Mouse (Mus musculus): Measurements from ENCODE around the gene Cab39l.

The Cab39l gene

DNA sequence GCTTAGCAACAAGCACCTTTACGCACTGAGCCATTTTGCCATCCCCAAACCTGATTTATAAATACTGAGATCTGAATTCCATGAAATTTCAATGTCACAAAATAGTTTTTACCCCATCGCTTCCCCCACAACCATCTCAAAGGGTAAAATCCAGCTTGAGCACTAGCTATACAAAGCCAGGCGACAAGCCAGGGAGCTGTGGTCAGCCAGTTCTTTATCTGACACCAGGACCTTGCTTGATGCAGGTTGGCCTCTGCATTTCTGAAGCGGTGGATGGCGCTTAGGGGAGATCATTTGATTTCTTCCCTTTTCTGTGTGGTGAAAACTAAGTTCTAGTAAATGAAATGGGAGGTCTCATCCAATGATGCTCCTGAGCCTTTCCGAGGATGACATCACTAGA lies 191.3 kb downstream of the Cab39l start:
- DNase-seq (ENCODE audit: low spot score): no peak

DNA sequence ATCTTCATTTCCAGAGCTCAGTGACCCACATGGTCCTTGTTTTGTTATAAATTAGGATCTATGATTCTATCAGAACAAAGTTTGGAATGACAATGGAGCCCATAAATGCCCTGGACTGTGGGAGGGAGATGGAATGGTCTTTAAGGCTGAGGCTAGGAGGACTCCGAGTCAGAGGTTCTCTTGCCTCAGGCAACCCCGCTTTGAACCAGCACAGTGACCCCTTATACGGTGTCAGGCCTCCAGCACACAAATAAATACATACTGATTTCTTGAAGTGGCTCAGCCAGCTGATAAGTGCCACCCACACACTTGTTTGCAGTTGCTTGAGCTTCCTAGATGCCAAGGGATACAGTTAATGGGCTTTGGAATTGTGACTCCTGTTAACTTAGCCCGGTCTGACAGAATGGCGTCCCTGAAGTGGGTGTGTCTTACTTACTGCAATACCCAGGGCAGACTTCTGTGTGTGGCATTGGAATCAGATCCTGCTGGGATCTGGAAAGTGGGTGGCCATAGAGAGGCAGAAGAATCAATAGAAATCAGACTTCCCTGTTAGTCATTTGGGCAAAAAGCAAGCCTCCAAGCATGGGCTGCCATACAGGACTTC lies 192.6 kb downstream of the Cab39l start:
- DNase-seq (ENCODE audit: low spot score): no peak

DNA sequence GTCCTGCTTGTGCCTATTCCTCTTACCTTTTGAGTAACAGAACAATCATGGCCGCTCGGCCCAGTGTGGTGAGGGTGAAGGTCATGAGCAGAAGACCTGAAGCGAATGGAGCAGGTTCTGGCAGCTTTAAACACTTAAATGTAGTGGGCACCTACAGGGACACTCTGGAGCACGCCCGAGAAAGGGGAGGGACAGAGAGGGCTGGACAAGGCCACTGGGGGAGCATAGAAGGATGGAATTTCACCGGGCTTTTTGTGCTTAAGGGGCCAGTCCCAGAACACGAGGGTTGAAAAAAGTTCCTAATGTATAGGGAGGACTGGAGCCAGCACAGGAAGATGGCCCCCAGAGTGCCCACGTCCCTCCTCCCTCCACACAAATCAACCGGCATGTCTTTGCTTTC lies 193.2 kb downstream of the Cab39l start:
- DNase-seq (ENCODE audit: low spot score): no peak

Data from layer of hippocampus, adult 11-12 months (tissue).